Mouse (Mus musculus) left cerebral cortex, adult 11 months (tissue): ENCODE data around the gene Mindy1.
"Not testable (repeated sequence)": the region's sequence is repeated elsewhere in the genome, so short reads cannot be mapped to it uniquely, and the experiment has no call there.

Experiments
- DNase-seq: peaks from one replicate; pipeline ENCODE4 v3.0.0; 2022; ENCODE audit warnings: low spot score

Gene Mindy1

DNA sequence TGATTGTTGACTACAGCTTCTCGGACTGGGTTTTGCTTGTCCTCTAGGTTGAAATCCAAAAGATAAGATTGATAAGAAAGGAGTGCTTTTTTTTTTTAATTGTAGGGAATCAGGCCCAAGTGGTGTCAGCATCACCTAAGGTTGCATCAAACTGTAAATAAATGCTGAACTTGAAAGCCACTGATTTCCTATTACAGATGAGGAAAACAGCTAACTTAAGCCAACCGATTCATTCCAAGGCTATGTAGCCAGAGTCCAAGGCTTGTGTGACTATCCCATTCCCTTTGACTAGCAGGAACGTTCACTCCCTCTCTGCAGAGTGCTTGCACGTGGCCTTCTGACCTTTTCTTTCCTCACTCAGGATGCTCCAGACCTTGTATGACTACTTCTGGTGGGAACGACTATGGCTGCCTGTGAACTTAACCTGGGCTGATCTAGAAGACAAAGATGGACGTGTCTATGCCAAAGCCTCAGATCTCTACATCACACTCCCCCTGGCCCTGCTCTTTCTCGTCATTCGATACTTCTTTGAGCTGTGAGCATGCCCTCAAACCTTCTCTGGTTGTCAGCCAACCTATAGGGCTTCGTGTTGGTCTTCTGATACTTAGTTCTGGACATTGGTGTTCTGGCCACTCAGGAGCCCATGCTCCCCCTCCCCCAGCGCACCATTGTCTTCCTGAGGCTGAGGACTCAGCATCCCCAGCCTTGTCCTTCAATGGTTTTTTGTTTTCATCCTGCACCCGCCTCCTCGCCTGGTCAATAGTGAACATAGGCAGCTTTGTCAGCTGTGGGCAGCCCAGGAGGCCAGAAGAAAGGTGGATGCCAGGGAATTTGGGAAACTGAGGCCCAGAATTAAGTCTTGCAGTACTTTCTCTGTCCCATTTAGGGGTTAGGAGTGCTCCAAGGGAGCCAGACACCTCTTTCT, 38.8 kb downstream of the Mindy1 start:
- DNase-seq, result no peak

DNA sequence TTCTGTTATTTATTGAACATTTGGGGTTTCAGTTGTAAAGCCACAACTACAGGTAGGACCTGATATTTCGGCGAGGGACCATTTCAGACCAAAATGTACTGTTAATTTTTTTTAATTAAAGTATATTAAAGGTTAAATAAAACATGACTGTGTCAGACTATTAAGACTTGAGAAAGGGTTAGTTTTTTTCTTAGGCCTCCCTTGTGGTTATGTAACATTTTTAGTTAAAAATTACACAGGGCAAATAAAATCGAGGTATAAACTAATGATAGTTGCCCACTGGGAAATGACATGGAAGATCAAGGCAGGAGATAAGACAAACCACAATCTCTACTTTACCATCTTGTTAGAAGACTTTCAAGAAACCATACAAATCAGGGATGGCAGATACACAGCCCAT, 42.3 kb downstream of the Mindy1 start:
- DNase-seq, result no peak

DNA sequence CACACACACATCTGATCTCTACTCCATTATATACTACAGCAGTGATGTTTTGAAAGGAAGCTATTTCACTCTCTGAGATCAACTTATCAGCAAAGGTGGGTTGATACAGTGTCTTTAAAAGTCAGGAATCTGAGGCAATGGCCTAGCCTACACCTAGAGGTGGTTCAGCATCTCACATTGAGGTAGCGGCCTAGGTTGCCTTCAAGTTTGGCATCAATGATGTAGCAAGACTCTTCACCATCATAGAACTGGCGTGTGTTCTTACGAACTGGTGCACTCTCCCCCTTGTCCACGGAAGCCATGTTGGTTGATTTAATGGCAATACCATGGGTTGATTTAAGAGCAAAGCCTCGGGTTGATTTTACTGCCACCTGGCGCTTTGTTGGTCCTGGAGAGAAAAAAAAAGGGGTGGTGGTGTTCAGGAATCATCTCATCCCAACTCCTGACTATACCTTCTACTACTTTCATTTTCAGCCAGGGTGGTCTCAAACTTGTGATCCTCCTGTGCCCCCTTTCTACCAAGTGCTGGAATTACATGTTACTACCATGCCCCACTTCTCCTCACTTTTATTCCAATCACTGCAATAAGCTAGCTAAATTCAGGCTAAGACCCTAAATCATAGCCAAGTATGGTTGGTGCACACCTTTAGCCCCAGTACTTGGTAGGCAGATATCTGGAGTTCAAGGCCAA, 43.5 kb downstream of the Mindy1 start:
- DNase-seq, result no peak

DNA sequence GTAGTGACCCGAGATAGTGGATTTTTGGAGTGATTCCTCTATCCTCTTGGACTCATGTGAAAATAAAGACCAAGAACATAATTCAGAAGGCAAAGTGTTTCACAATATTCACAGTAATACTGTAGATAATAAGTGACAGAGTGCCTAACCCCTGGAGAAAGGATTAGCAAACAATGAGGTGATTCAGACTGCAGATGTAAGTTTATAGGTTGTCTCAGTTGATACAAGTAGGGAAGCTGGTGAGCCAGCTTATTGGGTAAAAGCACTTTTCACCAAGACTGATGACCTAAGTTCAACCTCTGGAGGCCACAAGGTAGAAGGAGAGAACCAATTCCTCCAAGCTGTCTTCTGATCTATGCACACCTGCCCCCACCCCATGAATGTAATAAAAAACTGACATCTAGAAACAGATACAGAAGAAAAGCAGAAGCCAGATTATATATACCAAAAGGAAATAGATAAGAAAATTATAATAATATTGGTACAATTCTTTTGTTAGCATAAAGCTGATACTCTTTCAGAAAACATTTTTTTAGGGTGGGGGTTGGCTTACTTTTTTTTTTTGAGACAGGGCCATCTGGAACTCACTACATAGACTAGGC, 47.8 kb downstream of the Mindy1 start:
- no peak for DNase-seq

DNA sequence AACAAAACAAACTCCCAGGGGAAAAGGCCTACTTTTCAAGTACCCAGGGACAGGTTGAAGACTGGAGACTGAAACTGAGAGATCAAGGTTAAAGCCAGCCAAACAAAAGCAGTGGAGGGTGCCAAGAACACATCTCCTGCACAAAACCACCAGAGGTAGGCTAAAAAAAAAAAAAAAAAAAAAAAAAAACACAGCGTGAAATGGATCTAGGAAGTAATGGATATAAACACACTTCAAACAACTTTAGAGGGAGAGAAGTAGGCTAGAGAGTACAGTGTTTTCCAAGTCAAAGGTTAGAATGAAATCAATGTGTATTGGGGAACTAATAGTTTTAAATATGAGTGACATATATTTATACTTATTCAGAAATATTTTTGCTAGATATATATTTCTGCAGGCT, 50.4 kb downstream of the Mindy1 start:
- no peak for DNase-seq

DNA sequence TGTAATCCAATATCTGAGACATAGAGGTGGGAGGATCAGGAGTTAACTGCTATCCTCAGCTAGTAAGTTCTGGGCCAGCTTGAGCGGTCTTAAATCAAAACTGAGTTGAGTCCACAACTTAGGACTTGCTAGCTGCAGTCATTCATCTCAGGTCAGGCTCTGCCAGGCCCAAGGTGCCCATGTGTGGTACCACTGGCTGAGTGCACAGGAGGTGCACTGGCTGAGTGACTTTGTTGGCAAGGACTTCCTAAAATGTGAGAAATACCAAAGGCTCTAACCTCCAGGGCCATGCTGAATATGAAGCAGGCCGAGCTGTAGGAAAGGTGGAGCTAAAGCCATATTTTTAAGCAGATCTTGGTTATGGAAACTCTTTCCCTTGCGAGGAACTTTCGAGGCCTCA, 56.2 kb downstream of the Mindy1 start:
- no peak for DNase-seq

DNA sequence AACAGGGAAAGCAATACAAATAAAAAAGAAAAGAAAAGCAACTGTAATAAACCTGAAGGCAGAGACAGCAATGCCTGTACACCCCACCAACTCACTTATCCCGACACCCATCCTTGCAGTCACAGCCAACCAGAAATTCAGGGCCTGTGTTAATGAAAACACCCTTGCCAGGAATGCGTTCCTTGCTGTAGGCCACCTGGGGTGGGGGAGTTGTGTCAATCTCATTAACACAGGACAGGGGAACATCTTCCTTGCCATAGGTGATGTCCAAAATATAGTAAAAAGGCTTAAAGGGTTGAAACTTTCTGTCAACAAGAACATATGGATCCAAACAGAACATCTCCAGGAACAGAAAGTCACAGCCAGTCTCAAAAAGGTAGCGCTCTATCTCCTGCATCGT, 57.1 kb downstream of the Mindy1 start:
- no peak for DNase-seq

DNA sequence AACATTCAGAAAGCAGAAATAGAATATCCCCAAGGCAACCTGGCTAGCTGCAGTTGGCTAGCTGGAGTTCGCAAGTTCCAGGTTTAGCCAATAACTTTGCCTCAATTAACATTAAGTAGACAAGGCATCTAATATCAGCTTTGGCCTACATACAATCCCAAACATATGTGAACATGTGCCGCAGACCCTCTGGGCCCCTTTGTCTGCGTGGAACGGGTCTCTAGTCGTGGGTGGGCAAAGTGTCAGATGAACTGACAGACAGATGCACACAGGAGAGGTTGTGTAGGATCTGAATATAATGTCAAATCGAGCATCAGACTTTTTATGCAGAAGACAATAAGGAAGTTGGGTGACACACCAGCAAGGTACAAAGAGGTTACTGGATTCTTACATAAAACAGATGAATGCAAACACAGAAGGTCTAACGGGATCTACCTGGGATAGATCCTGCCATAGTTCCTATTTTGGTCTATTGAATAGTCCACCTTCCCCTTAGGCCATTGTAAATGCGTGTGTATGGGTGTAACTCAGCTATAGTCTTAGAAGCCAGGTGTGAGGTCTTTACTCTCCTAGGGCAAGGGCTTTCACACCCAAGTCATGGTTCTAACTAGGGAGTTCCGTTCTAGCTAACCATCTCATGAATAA, 62.3 kb downstream of the Mindy1 start:
- DNase-seq, result not testable (repeated sequence)
